Mouse (Mus musculus): Measurements from ENCODE around the gene Alg12.
A peak's percentile ranks its signal among the peaks of the same experiment; 100 is the strongest.
"Not testable (repeated sequence)": the region's sequence is repeated elsewhere in the genome, so short reads cannot be mapped to it uniquely, and the experiment has no call there.

Alg12 gene

GRCm38 (mm10) chr15:88831482-88831881 is 12.4 kb upstream of the Alg12 start:
- peak in 1 of 2 experiments; percentile 53 for DNase-seq (ENCODE audit: low spot score in 2 of 2)

- DNase-seq (ENCODE audit: low spot score in 2 of 2): no peak
Measured at GRCm38 (mm10) chr15:88830696-88831095, 11.6 kb upstream of the Alg12 start.

DNA sequence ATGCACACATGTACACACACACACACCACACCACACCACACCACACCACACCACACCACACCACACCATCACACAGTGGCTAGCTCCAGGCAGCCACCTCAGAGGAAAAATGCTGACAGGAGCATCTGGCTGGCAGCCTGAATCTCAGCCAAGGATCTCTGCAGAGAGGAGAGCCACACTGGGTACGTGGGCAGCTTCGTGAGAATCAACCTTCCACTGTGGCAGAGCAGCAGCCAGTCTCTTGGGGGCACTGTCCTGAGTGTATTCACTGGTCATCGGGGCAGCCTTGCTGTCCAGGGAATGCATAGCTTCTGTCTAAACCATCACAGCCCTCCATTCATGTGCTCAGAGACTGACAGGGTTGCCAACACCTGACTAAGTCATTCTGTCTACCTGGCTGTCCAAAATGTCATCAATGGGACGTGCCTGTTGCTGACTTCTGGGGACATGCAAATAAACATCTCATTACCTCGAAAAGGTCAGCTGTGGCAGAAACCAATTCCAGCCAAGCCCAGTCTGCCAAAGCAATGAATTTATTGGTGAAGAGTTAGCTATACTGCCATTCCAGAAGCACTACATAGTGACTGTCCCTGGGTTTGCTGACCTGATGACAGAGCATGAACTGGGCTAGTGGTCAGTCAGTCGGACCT is 10.8 kb upstream of the Alg12 start:
- DNase-seq (ENCODE audit: low spot score in 2 of 2): no peak

DNA sequence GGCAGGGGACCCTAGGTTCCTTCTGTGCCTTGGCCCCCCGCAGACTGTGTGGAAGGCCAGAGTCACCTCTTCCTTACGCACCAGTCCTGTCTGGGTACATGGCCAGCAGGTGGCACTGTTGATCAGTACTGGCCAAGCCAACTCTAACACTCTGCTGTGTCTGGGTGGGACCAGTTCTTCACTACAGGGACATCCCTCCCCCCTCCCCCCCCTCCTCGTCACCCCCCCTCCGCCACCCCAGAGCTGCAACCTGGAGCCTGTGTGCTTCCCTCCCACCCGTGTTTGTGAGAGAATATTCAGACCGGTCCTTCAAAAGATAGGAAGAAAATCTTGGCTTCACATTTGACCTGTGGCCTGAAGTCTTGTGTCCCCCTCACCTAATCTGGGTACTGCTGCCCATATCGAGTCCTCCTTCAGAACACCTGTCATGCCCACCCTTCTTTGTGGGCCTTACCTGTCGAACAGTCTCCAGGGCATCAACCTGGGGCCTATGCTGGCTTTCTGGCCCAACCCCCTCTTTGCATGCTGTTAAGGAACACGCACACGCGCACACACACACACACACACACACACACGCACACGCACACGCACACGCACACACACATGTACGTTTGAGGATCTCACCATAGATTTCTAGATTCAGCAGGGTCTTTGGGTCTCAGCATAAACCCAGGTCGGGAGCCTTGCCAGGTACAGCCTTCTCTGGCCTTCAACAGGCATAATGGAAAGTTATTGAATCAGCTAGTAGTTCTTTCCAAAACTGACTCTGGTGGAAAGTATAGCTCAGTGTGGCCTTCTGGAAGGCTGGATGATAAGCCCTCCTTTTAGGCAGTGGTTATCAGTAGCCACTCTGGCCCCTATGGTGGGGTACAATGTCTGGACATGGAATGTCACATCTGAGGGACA is 9.9 kb upstream of the Alg12 start:
- peak; percentile 84 to 90 for DNase-seq (ENCODE audit: low spot score in 2 of 2)

DNA sequence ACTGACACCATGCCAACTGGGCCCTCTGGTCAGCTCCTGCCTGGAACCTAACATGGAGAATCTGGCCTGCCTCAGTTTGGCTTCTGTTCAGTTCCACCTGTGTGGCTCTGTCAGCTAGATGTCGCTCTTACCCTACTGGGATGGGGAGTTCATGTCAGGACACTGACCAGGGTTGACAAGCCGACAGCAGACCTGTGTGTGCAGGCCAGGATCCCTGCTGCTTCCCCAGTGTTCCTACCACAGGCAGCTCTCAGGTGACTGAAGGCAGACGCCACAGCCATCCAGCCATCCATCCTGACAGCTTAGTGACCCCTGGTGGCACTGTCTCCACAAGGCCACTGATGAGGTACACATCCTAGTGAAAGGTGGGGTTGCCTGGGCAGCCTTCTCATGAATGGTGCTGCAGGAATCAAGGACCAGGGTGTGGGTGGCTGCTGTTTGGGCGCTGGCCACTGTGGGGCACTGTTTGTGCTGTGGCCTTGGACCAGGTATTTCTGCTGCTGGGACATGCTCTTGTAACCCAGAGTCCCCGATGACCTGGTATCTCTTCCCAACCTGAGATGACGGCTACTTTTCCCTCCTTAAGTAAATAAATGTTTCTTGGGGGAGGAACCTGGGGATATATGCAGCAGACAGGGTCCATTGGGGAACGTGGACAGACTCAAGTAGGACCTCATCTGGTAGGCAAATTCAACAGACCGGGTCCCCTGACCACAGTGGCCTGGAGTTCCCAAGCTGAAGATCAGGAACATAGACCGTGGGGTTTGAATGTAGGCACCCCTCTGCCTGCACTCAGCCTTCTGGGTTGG is 9.1 kb upstream of the Alg12 start:
- peak; percentile 68 to 75 for DNase-seq (ENCODE audit: low spot score in 2 of 2)

DNA sequence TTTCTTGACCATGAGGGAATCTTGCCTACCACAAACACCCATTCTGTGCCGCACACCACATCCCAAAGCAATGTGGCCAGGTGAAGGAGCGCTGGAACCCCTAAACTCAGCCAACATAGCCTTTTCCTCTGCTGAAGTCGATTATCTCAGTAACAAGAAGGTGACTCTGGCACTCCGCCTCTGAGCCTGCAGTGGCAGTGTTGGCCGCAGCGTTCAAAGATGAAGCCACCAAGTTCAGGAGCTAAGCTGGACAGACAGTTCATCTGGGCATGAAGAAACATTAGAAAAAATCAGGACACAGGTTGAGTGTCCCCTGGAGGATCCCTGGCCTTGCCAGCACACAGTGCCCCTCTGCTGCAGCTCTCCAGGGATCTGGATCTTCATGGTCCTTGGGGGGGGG is 8.3 kb upstream of the Alg12 start:
- DNase-seq (ENCODE audit: low spot score in 2 of 2): no peak

GRCm38 (mm10) chr15:88823376-88823775 is 4.3 kb upstream of the Alg12 start:
- DNase-seq (ENCODE audit: low spot score in 2 of 2): no peak

DNA sequence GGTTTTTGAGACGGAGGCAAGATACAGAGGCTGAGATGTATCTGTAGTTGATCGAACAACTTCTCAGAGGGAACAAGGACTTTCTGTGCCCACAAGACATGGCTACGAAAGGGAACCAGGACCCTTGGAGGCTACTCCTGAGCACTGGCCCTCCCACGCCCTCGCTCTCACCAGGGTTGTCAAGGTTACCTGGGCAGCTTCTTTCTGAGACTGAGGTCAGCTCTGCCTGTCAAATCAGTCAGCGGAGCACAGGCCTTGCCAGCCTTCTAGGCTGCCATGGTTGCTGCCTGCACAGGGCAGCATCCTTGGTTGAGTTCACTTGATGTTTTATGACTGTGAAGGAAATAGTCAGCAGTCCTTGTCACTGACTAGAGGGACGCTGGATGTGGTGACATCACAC is 3.4 kb upstream of the Alg12 start:
- no peak for DNase-seq (ENCODE audit: low spot score in 2 of 2)

- DNase-seq (ENCODE audit: low spot score in 2 of 2): no peak
Measured at GRCm38 (mm10) chr15:88821403-88821802, 2.3 kb upstream of the Alg12 start.

GRCm38 (mm10) chr15:88819906-88820303 is 787 bp upstream of the Alg12 start:
- DNase-seq (ENCODE audit: low spot score in 2 of 2): no peak

DNA sequence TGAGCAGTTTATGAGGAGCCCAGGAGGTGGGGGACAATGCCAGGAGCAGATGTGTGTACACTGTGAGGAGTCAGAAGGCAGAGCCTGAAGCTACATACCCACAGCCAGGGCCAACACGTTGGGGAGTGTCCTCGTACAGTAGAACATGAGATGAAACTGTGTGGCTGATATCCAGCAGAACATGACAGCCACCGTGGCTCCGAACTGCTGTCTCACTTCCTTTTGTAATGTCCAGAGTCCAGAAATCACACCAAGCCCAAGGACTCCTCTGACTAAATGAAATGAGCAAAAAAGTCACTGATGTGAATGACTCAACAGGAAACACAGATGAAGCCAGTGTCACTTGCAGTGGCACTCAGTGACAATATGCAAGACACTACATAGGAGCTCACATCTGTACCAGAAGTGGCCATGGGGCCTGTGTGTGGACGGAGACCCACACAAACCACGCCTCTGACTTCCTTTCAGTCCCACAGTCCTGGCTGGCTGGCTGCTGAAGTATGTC is 3.9 kb downstream of the Alg12 start:
- no peak for DNase-seq (ENCODE audit: low spot score in 2 of 2)

- DNase-seq (ENCODE audit: low spot score in 2 of 2): no peak
Measured at GRCm38 (mm10) chr15:88814411-88815047, 4.6 kb downstream of the Alg12 start.

DNA sequence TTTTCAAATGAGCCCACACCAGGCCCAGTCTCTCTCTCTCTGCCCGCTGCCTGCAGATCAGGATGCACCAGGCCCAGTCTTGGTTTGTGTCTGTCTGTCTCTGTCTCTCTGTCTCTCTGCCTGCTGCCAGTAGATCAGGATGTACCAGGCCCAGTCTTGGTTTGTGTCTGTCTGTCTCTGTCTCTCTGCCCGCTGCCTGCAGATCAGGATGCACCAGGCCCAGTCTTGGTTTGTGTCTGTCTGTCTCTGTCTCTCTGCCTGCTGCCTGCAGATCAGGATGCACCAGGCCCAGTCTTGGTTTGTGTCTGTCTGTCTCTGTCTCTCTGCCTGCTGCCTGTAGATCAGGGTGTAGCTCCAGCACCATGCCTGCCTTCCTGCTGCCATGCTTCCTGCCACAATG is 5.2 kb downstream of the Alg12 start:
- not testable (repeated sequence) for DNase-seq (ENCODE audit: low spot score in 2 of 2)

- DNase-seq (ENCODE audit: low spot score in 2 of 2): no peak
Measured at GRCm38 (mm10) chr15:88813262-88813661, 5.9 kb downstream of the Alg12 start.

DNA sequence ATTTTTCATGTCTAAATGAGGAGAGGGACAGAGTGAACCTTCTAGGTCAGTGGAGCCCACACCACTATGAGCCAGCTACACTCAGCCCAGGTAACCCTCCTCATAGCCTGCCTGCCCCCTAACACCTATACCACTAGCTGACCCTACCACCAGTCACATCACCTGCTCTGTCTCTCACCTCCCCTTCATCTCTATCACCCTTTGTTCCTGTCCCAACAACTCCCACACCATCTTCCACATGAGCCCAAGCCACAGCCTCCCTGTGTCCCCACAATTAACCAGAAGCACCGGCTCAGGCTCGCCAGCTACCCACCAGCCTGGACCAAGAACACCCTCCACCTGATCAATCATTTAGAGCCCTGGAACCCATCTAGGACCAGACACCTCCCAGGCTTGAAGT is 8.7 kb downstream of the Alg12 start:
- DNase-seq (ENCODE audit: low spot score in 2 of 2): no peak

DNA sequence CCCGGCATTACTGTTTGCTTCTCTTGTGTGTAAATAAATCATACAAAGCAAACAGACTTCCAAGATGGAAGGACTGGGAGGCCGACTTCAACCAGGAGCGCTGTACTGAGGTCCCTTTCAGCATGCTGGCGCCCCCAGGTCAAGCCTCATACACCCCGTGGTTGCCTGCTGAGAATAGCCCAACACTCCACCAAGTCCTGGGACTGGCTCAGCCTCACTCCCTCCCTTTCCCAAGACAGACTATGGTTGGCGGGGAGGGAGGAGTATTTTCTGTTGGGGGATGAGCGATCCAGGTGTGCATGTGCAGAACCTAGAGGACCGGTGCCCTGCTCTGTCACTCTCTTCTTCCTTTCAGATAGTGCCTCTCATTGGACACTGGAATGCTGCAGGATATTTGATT is 11.0 kb downstream of the Alg12 start:
- no peak for DNase-seq (ENCODE audit: low spot score in 2 of 2)

DNA sequence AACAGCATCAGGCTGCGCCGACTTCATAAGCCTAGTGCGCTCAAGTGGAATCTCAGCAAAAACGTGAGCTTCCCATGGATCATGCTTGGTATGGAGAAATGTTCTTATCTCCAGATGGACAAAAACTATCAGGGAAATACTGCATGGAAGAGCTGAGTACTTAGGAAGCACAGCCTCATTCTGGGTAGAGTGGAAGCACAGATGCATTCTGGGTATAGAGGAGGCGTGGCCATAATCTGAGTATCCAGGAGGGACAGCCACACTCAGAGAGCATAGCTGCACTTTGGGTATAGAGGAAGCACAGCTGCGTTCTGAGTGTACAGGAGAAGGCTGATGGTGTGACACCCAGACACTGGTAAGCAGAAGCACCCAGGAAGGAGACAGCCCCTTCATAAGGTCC is 16.8 kb downstream of the Alg12 start:
- no peak for DNase-seq (ENCODE audit: low spot score in 2 of 2)

GRCm38 (mm10) chr15:88801903-88802302 is 17.2 kb downstream of the Alg12 start:
- DNase-seq (ENCODE audit: low spot score in 2 of 2): no peak

DNA sequence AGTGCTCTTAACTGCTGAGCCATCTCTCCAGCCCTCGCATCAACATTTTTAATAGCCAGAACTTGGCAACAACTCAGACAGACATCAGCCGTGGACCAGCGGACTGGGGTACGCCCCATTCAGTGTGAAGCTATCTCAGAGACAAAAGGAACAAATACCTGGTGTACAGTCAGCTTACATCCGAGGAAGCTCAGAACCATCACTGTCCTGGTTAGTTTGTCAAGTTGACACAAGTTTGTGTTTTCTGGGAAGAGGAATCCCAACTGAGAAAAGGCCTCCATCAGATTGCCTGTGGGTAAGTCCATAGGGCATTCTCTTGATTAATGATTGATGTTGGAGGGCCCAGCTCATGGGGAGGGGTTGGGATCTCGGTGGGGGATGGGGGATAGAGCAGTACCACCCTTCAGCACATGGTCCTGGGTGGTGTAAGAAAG is 18.2 kb downstream of the Alg12 start:
- DNase-seq (ENCODE audit: low spot score in 2 of 2): no peak

GRCm38 (mm10) chr15:88799950-88800371 is 19.2 kb downstream of the Alg12 start:
- no peak for DNase-seq (ENCODE audit: low spot score in 2 of 2)

GRCm38 (mm10) chr15:88794729-88795128 is 24.4 kb downstream of the Alg12 start:
- not testable (repeated sequence) for DNase-seq (ENCODE audit: low spot score in 2 of 2)

Data from urinary bladder, postnatal 36 days (tissue).